Mouse (Mus musculus) lung, embryonic 14.5 days (tissue): ENCODE results near the gene Stt3a. TPM values are rescaled to one million over a fixed set of nuclear protein-coding genes. Genes with fewer than 3 reads are reported as not detected.

Experiments
- ATAC-seq: fragments of 200-750 bp; cut with Nextera tagmentation; 2 replicates; pipeline ENCODE4 v1.8.0; 2017; ENCODE audit warnings: mild to moderate bottlenecking, moderate TSS enrichment, moderate library complexity; ENCODE audit not compliant: insufficient read depth
- DNase-seq: peaks from one replicate; pipeline ENCODE4 v3.0.0-alpha.2; 2015
- H3K27ac ChIP-seq: fragments of 300-500 bp; sonication (generic); 2 replicates; pipeline ENCODE4 v1.5.1; 2014; ENCODE audit warnings: low read depth, mild to moderate bottlenecking, moderate library complexity
- H3K27me3 ChIP-seq: fragments of 300-500 bp; sonication (generic); 2 replicates; pipeline ENCODE4 v1.6.1; 2014; ENCODE audit warnings: low read length, control low read depth; ENCODE audit not compliant: insufficient read depth
- H3K36me3 ChIP-seq: fragments of 300-500 bp; sonication (generic); 2 replicates; pipeline ENCODE4 v1.6.1; 2014; ENCODE audit warnings: control low read depth; ENCODE audit not compliant: insufficient read depth
- H3K4me1 ChIP-seq: fragments of 300-500 bp; sonication (generic); 2 replicates; pipeline ENCODE4 v1.6.1; 2014; ENCODE audit warnings: antibody characterized with exemption, control low read depth; ENCODE audit not compliant: insufficient read depth
- H3K4me2 ChIP-seq: fragments of 300-500 bp; sonication (generic); 2 replicates; pipeline ENCODE4 v1.6.1; 2014; ENCODE audit warnings: mild to moderate bottlenecking
- H3K4me3 ChIP-seq: fragments of 300-500 bp; sonication (generic); 2 replicates; pipeline ENCODE4 v1.5.1; 2014; ENCODE audit warnings: low read depth, low read length
- H3K9ac ChIP-seq: fragments of 300-500 bp; sonication (generic); 2 replicates; pipeline ENCODE4 v1.6.1; 2014
- H3K9me3 ChIP-seq: fragments of 300-500 bp; sonication (generic); 2 replicates; pipeline ENCODE4 v1.6.1; 2016; ENCODE audit warnings: low read depth, low read length, control low read depth
- CTCF ChIP-seq: IDR thresholded peaks from 2 replicates; pipeline ENCODE4 v1.5.1; 2016; ENCODE audit warnings: antibody characterized with exemption, low read depth
- WGBS: fragments of 180-500 bp; shearing (Covaris S2); extraction: QIAGEN DNeasy Blood & Tissue Kit; methylation state at CpG from one replicate; pipeline ENCODE4 v1.1.7; 2014; 5-methylcytosine and 5-hydroxymethylcytosine counted together
- polyA plus RNA-seq: library from polyadenylated mRNA; unstranded; fragments of >200 nt; fragmentation: Nextera tagmentation; extraction: Ambion mirVana; gene quantifications from 2 replicates; pipeline ENCODE4 v1.2.1, GENCODE M21; 2014

Stt3a gene
- polyA plus RNA-seq: 243 and 260 TPM in 2 replicates

DNA sequence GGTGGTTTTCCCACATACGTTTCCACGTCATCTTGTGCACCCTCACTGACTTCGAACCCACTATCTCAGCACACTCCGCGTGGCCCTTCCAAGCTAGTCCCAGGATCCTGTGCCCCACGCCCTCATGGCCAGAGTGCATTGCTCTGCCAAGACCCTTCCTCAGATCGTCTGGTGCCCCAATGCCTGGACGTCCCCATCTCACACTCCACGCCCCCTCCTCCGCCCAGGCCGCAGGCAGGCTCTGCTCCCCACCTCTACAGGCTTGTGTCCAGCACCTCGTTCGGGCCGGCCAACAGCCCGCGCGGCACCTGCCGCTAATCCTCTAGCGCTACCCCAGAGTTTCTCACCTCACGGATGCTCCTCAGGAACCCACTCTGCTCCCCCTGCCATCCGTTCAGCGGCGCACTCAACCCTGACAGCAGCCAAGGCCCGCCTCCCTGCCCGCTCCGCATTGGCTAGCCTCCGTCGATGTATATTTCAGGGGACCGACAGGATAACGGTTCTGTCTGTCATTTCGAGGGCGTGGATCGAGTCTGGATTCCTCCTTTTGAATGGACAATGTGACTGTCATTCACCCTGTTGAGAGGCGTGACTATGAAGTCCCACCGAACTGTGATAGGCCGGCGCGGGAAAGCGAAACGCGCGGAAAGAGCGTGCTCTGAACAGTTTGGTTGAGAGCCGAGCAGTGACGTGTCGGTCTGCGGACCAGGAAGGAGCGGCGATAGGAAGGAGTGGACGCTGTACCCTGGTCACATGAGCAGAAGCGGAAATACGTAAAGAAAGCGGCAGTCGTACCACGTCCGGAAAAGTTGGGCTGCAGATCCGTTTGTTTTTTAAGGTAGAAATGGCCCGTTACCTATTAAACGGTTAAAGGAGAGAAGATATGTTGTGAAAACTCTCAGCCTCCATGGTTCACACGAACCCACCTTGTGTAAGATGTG lies at the start of gene Stt3a:
TSS of gene Stt3a (minus strand) at position 477 of the 941 bp plus-strand sequence.
- Histone ChIP-seq H3K36me3 (peaks cover 25% of the 10 kb centered on the region), H3K27ac (peak within 1 kb of the TSS; percentile 93), H3K27me3 (no peaks in the 10 kb centered on the region), H3K4me2 (peak within 1 kb of the TSS; percentile 81), H3K4me3 (peak within 1 kb of the TSS; percentile 96), H3K9ac (peak within 1 kb of the TSS; percentile 85), H3K4me1 (no peaks in the 10 kb centered on the region), H3K9me3 (no peaks in the 10 kb centered on the region)
- peak; percentile 100 for DNase-seq
- peak; percentile 100 for ATAC-seq
- under 1% methylated on average over 60 of the region's 60 CpGs for WGBS
- TF ChIP-seq CTCF: no peak

DNA sequence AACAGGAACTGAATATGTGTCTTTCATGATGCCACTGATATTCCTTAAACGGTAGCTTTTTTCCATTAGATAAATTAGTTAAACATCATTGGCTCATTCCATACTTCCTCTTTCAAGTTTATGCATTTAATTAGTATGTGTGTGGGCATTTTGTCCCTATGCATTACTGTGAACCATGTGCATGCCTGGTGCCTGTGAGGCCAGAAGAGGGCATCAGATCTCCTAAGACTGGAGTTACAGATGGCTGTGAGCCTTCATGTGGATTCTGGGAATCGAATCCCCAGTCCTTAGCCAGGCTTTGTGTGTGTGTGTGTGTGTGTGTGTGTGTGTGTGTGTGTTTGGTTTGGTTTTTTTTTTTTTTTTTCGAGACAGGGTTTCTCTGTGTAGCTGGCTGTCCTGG lies 47.0 kb upstream of the Stt3a start:
- Histone ChIP-seq H3K4me3 (no peak overlapping the region), H3K4me1 (no peaks in the 10 kb centered on the region), H3K36me3 (no peaks in the 10 kb centered on the region), H3K27me3 (no peaks in the 10 kb centered on the region), H3K9ac (no peak overlapping the region), H3K27ac (no peak overlapping the region), H3K9me3 (no peaks in the 10 kb centered on the region), H3K4me2 (no peak overlapping the region)
- DNase-seq (no peak), ATAC-seq (no peak)
- no peak; the same call in 1 of the 2 replicates for TF ChIP-seq CTCF
- WGBS: 65% methylated on average over 3 of the region's 3 CpGs

DNA sequence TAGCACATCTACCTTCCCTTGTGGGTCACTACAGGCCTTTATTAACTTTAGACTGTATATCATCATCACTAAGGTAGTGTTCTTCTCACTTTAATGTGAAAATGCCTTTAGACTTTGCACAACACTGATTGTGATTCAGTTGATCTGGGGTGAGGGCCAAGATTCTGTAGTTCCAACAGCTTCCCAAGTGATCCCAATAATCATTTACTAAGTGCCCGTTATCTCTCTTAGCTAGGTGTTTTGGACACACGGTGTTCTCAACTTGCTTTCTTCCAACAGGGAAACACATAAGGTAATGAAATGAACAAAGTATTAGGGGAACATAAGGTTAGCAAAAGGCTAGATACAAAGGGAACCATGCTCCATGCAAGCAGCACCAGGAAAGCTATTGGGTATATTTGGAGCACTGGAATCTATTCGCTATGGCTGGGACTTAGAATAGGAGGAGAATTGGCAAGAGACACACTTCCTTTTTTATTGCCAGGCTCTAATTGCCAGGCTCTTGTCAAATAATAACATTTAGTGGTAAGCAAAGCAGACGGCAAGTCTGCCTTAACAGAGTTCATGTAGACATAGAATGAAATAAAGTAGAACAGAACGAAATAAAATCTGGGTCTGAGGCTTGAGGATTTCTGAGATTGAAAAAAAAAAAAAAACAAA lies 40.8 kb upstream of the Stt3a start:
- ATAC-seq (no peak), DNase-seq (no peak)
- Histone ChIP-seq H3K9me3 (no peaks in the 10 kb centered on the region), H3K4me2 (no peak overlapping the region), H3K4me3 (no peak overlapping the region), H3K36me3 (no peaks in the 10 kb centered on the region), H3K9ac (no peak overlapping the region), H3K4me1 (no peaks in the 10 kb centered on the region), H3K27ac (no peak overlapping the region), H3K27me3 (no peaks in the 10 kb centered on the region)
- TF ChIP-seq CTCF: no peak
- WGBS: 78% methylated on average over 5 of the region's 5 CpGs

DNA sequence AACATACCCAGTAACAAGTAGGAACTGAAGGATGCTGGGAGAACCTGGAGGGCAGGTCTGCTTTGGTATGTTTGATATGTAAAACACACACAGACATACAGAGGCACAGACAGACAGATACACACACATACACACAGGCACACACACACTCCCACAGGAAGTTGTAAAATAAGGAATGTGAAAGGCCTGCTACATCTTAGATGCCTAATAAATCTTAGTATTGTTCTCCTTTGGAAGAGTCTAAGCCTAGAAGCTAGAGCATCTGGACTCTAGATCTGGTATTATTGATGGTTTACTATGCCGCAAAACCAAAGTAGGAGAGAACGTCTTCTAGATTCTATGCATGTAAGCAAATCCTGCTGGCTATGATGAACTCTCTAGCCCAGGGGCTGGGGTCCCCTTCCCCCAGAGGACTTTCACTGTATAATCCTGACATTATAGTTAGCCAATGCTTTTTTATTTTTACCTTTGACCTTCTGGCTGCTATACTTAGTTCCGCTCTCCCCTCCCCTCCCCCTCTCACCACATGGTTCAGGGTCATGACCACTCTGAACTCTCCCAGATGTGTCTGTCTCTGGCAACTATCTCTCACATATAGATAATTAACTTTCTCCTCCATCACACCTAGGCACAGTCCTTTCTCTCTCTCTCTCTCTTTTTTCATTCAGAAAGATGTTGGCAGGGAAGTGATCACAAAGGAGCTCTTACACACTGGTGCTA lies 37.9 kb upstream of the Stt3a start:
- no peak overlapping the region for H3K4me2 ChIP-seq
- H3K4me3 ChIP-seq: no peak overlapping the region
- no peaks in the 10 kb centered on the region for H3K4me1 ChIP-seq
- no peak for ATAC-seq
- WGBS: 78% methylated on average over 3 of the region's 3 CpGs
- no peaks in the 10 kb centered on the region for H3K9me3 ChIP-seq
- TF ChIP-seq CTCF: no peak
- H3K27me3 ChIP-seq: no peaks in the 10 kb centered on the region
- H3K9ac ChIP-seq: no peak overlapping the region
- H3K27ac ChIP-seq: no peak overlapping the region
- H3K36me3 ChIP-seq: no peaks in the 10 kb centered on the region
- no peak for DNase-seq

DNA sequence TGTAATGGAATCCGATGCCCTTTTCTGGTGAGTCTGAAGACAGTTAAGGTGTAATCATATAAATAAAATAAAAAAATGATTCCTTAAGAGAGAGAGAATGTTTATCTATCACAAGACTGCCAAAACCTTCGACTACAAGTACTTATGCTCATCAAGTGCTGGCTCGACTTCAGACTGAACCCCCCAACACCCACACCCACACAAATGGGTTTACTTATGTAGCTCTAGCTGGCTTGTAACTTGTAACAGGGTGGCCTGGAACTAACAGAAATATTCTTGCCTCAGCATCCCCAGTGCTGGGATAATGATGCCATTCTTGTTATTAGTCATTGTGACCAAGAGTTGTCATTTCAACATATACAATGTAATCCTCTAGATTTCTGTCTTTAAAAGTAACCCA lies 36.4 kb upstream of the Stt3a start:
- DNase-seq (no peak), ATAC-seq (no peak)
- H3K4me1 ChIP-seq: no peaks in the 10 kb centered on the region
- H3K27ac ChIP-seq: no peak overlapping the region
- no peak for TF ChIP-seq CTCF
- no peak overlapping the region for H3K4me3 ChIP-seq
- H3K4me2 ChIP-seq: no peak overlapping the region
- H3K27me3 ChIP-seq: no peaks in the 10 kb centered on the region
- 73% methylated on average over 3 of the region's 3 CpGs for WGBS
- no peaks in the 10 kb centered on the region for H3K9me3 ChIP-seq
- no peaks in the 10 kb centered on the region for H3K36me3 ChIP-seq
- no peak overlapping the region for H3K9ac ChIP-seq

DNA sequence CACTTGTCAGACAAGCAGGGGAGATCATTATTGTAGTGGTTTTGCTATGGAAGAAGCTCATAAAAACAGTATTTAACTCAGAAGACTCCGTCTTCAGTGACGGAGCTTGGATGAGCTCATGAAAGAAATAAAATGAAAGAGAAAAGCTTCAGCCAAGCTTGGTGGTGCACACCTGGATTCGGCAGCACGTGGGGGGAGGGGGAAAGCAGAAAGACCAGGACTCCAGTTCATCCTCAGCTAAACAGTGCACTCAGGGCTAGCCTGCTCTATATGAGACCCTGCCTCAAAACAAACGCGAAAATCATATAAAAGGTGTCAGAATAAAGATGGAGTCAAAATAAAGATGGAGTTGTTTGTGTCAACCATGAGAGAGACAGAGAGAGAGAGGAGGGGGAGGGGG lies 35.9 kb upstream of the Stt3a start:
- no peak overlapping the region for H3K4me3 ChIP-seq
- H3K36me3 ChIP-seq: no peaks in the 10 kb centered on the region
- ATAC-seq (no peak), DNase-seq (no peak)
- H3K27ac ChIP-seq: no peak overlapping the region
- H3K4me2 ChIP-seq: no peak overlapping the region
- 71% methylated on average over 6 of the region's 6 CpGs for WGBS
- no peaks in the 10 kb centered on the region for H3K27me3 ChIP-seq
- no peak overlapping the region for H3K9ac ChIP-seq
- H3K4me1 ChIP-seq: no peaks in the 10 kb centered on the region
- TF ChIP-seq CTCF: no peak
- H3K9me3 ChIP-seq: no peaks in the 10 kb centered on the region

DNA sequence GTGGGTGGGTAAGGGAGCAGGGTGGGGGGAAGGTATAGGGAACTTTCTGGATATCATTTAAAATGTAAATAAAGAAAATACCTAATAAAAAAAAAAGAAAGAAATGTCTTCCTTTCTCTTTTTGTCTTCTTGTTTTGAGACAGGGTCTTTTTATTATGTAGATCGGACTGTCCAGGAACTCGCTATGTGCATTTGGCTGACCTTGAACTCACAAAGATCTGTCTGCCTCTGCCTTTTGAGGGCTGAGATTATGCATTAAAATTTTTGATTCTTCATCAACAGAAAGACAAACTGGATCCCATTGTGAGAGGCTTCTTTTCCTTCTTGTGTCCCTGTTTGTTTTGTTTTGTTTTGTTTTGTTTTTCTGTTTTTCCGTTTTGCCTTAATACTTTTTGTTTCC lies 35.5 kb upstream of the Stt3a start:
- no peak for TF ChIP-seq CTCF
- no peaks in the 10 kb centered on the region for H3K27me3 ChIP-seq
- H3K27ac ChIP-seq: no peak overlapping the region
- no peaks in the 10 kb centered on the region for H3K9me3 ChIP-seq
- no peak for DNase-seq
- H3K4me1 ChIP-seq: no peaks in the 10 kb centered on the region
- no peaks in the 10 kb centered on the region for H3K36me3 ChIP-seq
- H3K4me2 ChIP-seq: no peak overlapping the region
- ATAC-seq: no peak
- H3K4me3 ChIP-seq: no peak overlapping the region
- WGBS: 82% methylated on average over 3 of the region's 3 CpGs
- H3K9ac ChIP-seq: no peak overlapping the region
